Mouse (Mus musculus): ENCODE measurements at regions not wholly inside any gene's neighbourhood (a gene's known extent, or its start where the extent isn't known, plus 50 kb on each side); places are given as distances from the start of the nearest gene placed in this dataset.

DNA sequence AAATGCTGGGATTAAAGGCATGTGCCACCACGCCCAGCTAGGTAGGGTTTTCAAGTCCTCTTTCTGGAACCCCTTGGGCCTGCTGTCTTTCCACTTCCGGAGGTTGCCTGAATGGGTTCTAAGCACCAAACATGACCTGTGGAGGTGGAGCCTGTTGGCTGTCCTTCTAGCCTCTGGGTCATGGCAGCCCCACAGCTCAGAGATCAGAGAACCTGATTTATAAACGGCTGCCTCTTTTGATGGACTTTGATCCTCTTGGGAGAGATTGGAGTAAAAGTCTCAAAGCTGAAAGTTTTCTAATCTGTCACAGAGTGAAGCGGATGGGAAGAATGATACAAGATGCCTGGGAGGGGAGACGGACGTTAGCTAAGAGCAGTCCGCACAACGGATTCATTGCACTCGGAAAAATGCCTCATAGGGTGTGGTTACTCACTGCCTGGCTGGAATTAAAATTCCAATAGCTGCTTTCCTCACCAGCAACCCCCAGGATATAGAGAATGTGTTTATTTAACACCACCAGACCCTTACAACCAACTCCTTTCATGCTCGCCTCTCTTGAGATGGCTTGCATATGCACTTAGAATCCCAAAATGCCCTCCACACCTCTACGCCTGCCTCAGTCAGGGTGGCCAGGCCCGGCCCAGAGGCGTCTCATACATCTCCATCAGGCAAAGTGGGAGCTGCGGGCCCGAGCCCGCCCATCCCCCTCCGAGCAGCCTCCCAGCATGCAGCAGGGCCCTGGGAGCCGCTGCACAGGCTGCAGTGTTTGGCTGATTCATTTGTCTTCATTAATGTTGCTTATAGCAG is 122.4 kb upstream of the Arhgap5 start:
- DNase-seq: no peak
- Histone ChIP-seq H3K27me3 (ENCODE audit: control insufficient read depth, insufficient read depth, low read length) (no peaks in the 10 kb centered on the region), H3K27ac (ENCODE audit: insufficient read depth, low read length) (no peak overlapping the region), H3K4me3 (replicated peaks; ENCODE audit: insufficient read depth, low read depth, low read length) (no peak overlapping the region), H3K4me1 (ENCODE audit: control insufficient read depth, insufficient read depth, low read length) (0 out of 2 replicates have a peak, but pooled peaks cover 2% of the 10 kb centered on the region)
- TF ChIP-seq CTCF (IDR thresholded peaks at IDR 0.05; ENCODE audit: borderline replicate concordance, insufficient read depth, low read depth, low read length): no peak
- no peak for TF ChIP-seq POLR2A (IDR thresholded peaks at IDR 0.05; ENCODE audit: borderline replicate concordance, insufficient read depth, low read length)
- WGBS: 76% methylated on average over 18 of the region's 18 CpGs

DNA sequence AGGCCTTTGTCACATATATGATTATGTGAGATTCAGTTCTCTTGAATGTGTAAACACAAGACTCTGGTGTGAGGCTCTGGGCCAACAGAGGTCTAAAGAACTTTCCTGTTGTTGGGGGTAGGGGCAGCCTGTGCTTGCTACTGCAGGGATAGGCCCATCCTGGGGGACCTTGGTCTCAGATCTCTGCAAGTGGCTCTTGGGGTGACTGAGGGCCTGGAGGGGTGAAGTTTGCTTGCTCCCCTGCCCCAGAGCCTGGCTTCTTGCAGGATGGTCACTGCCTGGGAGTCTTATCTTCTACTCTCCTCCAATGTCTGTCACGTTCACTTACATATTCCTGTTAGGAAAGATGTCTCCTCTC is 121.8 kb upstream of the Arhgap5 start:
- WGBS: 95% methylated on average over 1 of the region's 1 CpGs
- DNase-seq: no peak
- Histone ChIP-seq H3K4me3 (replicated peaks; ENCODE audit: insufficient read depth, low read depth, low read length) (no peak overlapping the region), H3K27me3 (ENCODE audit: control insufficient read depth, insufficient read depth, low read length) (no peaks in the 10 kb centered on the region), H3K27ac (ENCODE audit: insufficient read depth, low read length) (no peak overlapping the region), H3K4me1 (ENCODE audit: control insufficient read depth, insufficient read depth, low read length) (0 out of 2 replicates have a peak, but pooled peaks cover 2% of the 10 kb centered on the region)
- TF ChIP-seq CTCF (IDR thresholded peaks at IDR 0.05; ENCODE audit: borderline replicate concordance, insufficient read depth, low read depth, low read length): no peak
- no peak for TF ChIP-seq POLR2A (IDR thresholded peaks at IDR 0.05; ENCODE audit: borderline replicate concordance, insufficient read depth, low read length)

GRCm38 (mm10) chr12:52382832-52383580 is 120.8 kb upstream of the Arhgap5 start:
- DNase-seq: no peak
- 43% methylated on average over 7 of the region's 7 CpGs for WGBS
- Histone ChIP-seq H3K27me3 (ENCODE audit: control insufficient read depth, insufficient read depth, low read length) (no peaks in the 10 kb centered on the region), H3K4me1 (ENCODE audit: control insufficient read depth, insufficient read depth, low read length) (0 out of 2 replicates have a peak, but pooled peaks cover 2% of the 10 kb centered on the region), H3K4me3 (replicated peaks; ENCODE audit: insufficient read depth, low read depth, low read length) (no peak overlapping the region), H3K27ac (ENCODE audit: insufficient read depth, low read length) (no peak overlapping the region)
- TF ChIP-seq CTCF (IDR thresholded peaks at IDR 0.05; ENCODE audit: borderline replicate concordance, insufficient read depth, low read depth, low read length) (no peak), POLR2A (IDR thresholded peaks at IDR 0.05; ENCODE audit: borderline replicate concordance, insufficient read depth, low read length) (no peak)

DNA sequence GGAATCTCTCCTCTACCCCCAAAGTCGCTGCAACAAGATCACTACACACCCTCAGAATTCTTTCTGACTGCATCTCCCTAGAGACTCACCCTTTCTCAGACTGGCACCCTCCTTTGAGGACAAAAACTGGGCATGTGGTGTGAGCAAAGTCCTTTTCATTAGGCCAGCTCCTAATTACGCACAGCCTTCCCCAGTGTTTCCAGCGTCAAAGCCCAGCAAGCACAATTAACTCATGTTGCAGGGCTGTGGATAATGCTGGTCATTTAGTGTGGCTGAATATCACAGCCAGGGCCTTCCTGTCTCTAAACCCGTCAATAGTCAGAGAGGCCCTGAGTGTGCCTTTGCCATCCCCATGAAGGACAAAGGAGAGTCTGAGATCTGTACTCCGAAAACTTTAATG is 114.2 kb upstream of the Arhgap5 start:
- no peak overlapping the region; the same call in 1 of the 2 replicates for H3K27ac ChIP-seq (ENCODE audit: insufficient read depth, low read length)
- peak in 1 of 2 experiments; percentile 22 for DNase-seq
- no peak overlapping the region for H3K4me3 ChIP-seq (replicated peaks; ENCODE audit: insufficient read depth, low read depth, low read length)
- H3K27me3 ChIP-seq (ENCODE audit: control insufficient read depth, insufficient read depth, low read length): no peaks in the 10 kb centered on the region; the same call in 1 of the 2 replicates
- 56% methylated on average over 5 of the region's 5 CpGs for WGBS
- no peak for TF ChIP-seq POLR2A (IDR thresholded peaks at IDR 0.05; ENCODE audit: borderline replicate concordance, insufficient read depth, low read length)
- TF ChIP-seq CTCF (IDR thresholded peaks at IDR 0.05; ENCODE audit: borderline replicate concordance, insufficient read depth, low read depth, low read length): no peak
- no peaks in the 10 kb centered on the region for H3K4me1 ChIP-seq (ENCODE audit: control insufficient read depth, insufficient read depth, low read length)

DNA sequence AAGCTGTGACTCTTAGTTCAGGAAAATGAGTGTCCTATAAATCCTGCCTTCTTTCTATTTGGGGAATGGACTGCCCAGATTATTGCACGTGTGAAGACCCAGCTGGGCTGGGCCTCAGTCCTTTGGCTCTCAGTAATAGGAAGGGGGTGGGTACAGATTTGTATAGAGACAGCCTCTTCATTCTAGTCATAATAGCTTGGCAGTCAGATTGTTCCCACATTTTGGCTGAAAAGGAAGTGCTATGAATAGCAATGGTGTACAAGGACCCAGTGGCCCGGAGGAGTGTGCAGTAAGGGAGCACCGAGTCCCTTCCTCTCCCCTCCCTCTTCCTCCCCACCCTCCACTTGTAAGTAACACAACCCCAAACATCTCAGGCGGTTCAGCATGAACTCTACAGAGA is 113.5 kb upstream of the Arhgap5 start:
- H3K27ac ChIP-seq (ENCODE audit: insufficient read depth, low read length): no peak overlapping the region

GRCm38 (mm10) chr12:52392636-52393035 is 111.1 kb upstream of the Arhgap5 start:
- Histone ChIP-seq H3K4me1 (ENCODE audit: control insufficient read depth, insufficient read depth, low read length) (peaks cover 2% of the 10 kb centered on the region; the same call in 1 of the 2 replicates), H3K27me3 (ENCODE audit: control insufficient read depth, insufficient read depth, low read length) (no peaks in the 10 kb centered on the region; the same call in 1 of the 2 replicates), H3K4me3 (replicated peaks; ENCODE audit: insufficient read depth, low read depth, low read length) (no peak overlapping the region), H3K27ac (ENCODE audit: insufficient read depth, low read length) (no peak overlapping the region)
- no peak for DNase-seq
- WGBS: 76% methylated on average over 4 of the region's 4 CpGs
- TF ChIP-seq CTCF (IDR thresholded peaks at IDR 0.05; ENCODE audit: borderline replicate concordance, insufficient read depth, low read depth, low read length) (no peak), POLR2A (IDR thresholded peaks at IDR 0.05; ENCODE audit: borderline replicate concordance, insufficient read depth, low read length) (no peak)

More for the DNA sequence above, 113.5 kb upstream of the Arhgap5 start:
- H3K27me3 ChIP-seq (ENCODE audit: control insufficient read depth, insufficient read depth, low read length): no peaks in the 10 kb centered on the region; the same call in 1 of the 2 replicates
- no peaks in the 10 kb centered on the region for H3K4me1 ChIP-seq (ENCODE audit: control insufficient read depth, insufficient read depth, low read length)
- no peak for TF ChIP-seq CTCF (IDR thresholded peaks at IDR 0.05; ENCODE audit: borderline replicate concordance, insufficient read depth, low read depth, low read length)
- no peak for TF ChIP-seq POLR2A (IDR thresholded peaks at IDR 0.05; ENCODE audit: borderline replicate concordance, insufficient read depth, low read length)
- no peak overlapping the region for H3K4me3 ChIP-seq (replicated peaks; ENCODE audit: insufficient read depth, low read depth, low read length)
- no peak for DNase-seq
- 61% methylated on average over 4 of the region's 4 CpGs for WGBS

- WGBS: 87% methylated on average over 15 of the region's 15 CpGs
Measured at GRCm38 (mm10) chr12:52393981-52394718, 109.6 kb upstream of the Arhgap5 start.

More at GRCm38 (mm10) chr12:52393981-52394718, 109.6 kb upstream of the Arhgap5 start:
- no peaks in the 10 kb centered on the region; the same call in 1 of the 2 replicates for H3K27me3 ChIP-seq (ENCODE audit: control insufficient read depth, insufficient read depth, low read length)
- no peak overlapping the region for H3K27ac ChIP-seq (ENCODE audit: insufficient read depth, low read length)
- H3K4me1 ChIP-seq (ENCODE audit: control insufficient read depth, insufficient read depth, low read length): peaks cover 2% of the 10 kb centered on the region; the same call in 1 of the 2 replicates
- no peak overlapping the region for H3K4me3 ChIP-seq (replicated peaks; ENCODE audit: insufficient read depth, low read depth, low read length)
- TF ChIP-seq CTCF (IDR thresholded peaks at IDR 0.05; ENCODE audit: borderline replicate concordance, insufficient read depth, low read depth, low read length): no peak
- no peak for TF ChIP-seq POLR2A (IDR thresholded peaks at IDR 0.05; ENCODE audit: borderline replicate concordance, insufficient read depth, low read length)
- DNase-seq: no peak

All from cerebellum, adult 2 months (tissue).